Mouse (Mus musculus): Measurements from ENCODE around the gene Plac9b.
"Not testable (repeated sequence)": the region's sequence is repeated elsewhere in the genome, so short reads cannot be mapped to it uniquely, and the experiment has no call there.

The Plac9b gene

DNA sequence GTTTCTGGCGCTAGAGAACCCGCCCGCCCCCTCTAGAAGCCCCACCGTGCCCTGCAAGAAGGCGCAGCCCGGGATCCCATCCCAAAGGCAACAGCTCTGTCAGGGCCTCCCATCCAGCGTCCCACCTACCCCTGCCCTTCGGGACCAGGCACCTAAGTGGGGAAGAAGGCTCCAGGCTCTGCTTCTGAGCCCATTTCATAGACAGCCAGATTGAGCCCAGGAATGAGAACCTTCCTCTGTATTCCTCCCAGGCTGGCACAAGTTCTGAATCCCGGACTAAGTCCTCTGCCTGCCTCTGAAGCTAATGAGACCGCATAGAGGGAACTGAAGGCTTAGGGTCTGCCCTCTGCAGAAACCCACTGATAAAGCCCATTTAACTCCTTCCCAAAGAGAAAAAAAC lies at the start of gene Plac9b:
Gene Plac9b, minus strand, starts transcription at position 101 of the 400 bp plus-strand sequence.
- DNase-seq (ENCODE audit: low spot score): not testable (repeated sequence)

DNA sequence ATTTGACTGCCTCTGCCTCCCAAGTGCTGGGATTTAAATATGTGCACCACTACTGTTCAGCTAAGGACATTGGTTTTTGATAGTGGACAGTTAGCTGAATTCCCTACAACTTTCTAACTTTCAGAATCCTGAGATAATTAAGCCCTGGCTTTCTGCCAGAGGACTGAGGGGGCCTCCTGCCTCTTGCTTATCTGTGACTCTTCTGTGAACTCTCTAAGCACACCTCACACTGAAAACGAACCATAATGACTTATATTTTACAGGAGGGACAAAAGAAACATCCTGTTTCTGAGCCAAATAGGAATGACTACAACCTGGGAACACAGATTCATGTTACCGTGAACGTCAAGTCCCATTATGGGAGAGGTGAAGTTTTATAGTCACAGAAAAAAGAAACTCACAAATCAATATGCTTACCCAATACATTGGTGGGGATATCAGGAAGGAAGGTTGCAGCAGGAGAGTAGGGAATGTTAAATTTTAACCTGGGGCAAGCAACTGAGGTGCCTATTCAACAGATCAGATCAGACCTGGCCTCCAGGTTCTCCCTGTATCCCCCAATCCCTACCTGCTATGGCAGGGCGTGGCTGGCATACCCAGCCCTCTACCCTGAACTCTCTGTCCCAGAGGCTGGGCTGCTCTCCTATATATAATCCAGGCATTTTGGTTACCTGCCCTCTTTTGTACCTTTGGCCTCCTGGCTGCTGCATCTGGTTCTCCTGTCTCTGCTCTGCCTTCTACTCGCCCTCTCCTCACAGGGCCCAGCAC lies 34.1 kb upstream of the Plac9b start:
- not testable (repeated sequence) for DNase-seq (ENCODE audit: low spot score)

DNA sequence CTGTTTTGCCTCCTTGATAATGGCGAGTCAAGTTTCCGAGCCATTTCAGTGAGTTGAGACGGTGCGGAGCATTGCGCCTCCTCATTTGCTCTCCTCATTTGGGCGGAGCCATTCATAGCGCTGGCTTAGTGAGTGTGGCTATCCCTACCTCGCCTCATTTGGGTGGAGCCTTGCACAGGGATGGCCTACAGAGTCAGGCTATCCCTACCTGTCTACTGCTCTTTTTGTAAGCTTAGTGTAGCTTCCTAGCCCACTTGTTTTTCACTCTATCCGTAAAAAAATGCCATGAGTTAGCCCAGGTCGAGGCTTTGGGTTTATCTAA lies 24.6 kb upstream of the Plac9b start, which contains the start of gene Tmem254b:
Gene Tmem254b, minus strand, starts transcription at position 116 of the 322 bp plus-strand sequence.
- DNase-seq (ENCODE audit: low spot score): not testable (repeated sequence)

DNA sequence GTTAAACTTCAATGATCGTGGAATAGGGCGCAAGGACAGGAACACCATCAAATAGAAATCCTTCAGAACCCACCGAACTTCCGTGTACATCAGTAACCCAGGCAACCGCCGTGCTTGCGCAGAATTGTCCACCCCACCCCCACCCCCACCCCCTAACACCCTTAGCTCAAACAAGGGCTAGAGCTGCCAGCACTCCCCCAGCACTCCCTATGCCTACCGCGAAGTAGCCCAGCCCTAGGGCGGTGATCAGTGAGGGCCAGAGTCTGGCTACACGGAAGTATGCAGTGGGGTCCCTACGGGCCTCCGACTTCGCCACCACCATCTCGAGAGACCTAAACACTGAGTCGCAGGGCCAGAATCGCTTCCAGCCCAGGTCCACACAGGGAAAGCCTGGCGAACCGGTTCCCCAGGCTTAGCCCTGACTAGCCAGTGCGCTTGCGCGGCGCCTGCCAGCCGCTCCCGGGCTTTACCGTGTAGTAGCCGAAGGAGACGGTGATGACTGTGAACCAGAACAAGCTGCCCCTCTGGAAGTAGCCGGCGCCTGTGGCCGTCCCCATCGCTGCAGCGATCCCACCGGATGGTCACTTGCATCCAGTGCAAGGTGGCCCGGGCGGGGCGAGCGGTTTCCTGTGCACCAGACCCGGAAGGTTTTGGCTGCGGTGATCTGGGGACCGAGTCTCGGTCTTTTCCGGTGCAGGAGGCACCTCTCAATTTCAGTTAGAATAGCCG lies 24.1 kb upstream of the Plac9b start:
- not testable (repeated sequence) for DNase-seq (ENCODE audit: low spot score)

DNA sequence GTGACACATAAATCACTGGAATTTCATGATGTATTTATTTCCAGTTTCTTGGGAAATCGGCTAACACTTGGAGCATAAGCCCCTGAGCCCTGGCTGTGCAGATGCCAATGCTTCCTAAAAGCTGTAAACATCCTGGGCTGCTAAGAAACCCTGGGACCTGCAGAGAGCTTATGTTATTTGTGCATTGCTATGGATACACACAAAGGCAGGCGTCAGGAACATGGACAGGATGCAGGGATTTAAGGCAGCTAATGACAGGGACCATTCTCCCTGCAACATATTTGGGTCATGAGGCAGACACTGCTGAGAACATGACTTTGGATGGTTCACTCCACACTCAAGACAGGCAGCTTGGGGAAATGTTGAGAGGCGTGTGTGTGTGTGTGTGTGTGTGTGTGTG lies 15.6 kb upstream of the Plac9b start:
- not testable (repeated sequence) for DNase-seq (ENCODE audit: low spot score)

DNA sequence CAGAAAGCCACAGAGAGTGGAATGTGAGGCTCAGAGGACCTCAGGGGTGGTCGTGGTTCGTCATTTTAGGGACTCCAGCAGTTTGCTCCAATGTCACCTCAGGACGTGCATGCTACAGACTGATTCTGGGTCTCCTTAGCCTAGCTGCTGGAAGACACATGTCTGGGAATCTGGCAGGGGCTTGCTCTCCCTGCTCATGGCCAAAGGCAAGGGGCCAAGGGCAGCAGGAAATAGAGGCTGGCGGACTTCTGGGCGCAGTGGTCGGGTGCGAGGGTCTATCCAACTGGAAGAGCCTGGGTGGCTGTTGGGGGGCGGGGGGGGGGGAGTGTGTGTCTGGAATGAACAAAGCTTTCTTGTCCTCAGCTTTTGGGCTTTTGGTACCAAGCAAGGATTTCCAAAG lies 6.1 kb upstream of the Plac9b start:
- DNase-seq (ENCODE audit: low spot score): not testable (repeated sequence)

DNA sequence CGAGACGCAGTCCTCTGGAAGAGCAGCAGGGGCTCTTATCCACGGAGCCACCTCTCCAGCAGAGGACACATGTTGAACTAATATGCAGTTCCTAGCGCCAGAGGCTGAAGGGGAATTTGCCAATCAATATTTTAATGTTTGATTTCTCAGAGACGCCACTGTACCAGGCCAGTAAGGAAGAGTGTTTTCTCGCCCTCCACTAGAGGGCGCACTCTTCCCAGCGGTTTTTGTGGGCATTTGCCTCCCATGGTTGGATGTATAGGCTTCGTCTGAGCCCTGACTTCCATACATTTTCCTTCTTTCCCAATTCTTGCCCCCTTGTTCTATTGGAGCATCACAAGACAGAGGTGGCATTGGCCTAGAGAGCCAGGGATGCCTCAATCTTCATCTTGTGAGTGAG lies 4.4 kb upstream of the Plac9b start:
- not testable (repeated sequence) for DNase-seq (ENCODE audit: low spot score)

DNA sequence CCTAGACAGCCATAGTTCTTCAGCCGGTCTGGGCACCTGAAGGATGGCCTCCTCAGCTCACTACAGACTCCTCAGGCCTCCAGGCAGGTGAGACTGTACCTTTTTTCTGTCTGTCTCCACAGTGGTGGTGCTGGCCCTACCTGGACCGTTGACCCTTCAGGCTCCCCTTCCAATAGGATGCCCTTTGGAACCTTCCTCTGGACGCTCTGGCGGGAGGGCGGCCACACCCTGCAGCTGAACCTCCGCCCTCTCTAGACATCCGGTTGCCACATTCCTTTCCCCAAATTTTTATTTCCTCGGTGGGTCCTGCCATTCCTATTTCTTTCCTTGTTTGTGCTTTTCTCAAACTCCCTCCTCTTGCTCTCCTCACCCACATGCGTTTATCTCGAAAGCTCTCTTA lies 620 bp downstream of the Plac9b start:
- not testable (repeated sequence) for DNase-seq (ENCODE audit: low spot score)

DNA sequence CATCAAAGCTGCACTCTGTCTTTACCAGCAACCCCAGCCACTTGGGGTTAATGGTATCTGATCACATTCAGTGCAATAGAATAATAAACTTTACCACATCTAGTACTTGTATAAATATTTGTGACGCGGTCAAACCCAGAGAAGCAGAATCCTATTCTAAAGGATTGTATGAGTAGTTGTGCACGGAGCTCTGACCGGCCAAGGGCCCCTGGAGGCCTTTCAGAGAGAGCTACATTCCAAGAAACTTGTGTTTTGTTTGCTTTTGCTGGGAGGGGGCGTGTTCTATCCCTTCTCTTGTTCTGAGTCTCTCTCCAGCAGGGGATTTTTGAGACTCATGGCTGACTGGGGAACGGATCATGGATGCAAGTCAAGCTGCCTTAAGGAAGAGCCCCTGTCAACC lies 7.3 kb downstream of the Plac9b start:
- DNase-seq (ENCODE audit: low spot score): not testable (repeated sequence)

DNA sequence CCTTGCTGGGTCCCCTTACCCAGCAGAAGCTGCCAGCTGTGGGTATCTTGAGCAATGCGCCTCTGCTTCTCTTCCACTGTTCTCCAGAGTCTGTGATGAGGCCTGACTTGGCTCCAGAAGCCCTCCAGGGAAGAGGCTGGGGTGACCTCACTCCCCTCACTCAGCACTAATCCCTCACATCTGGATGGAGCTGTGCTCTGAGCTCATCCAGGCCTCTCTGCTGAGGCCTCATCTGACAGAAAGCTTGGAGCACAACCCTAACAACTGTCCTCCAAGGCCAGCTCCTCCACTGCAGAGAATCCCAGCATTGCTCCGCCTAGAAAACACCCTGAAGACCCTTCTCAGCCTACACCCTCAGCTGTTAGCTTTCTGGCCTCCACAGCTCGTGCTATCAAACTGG lies 8.3 kb downstream of the Plac9b start:
- DNase-seq (ENCODE audit: low spot score): not testable (repeated sequence)

DNA sequence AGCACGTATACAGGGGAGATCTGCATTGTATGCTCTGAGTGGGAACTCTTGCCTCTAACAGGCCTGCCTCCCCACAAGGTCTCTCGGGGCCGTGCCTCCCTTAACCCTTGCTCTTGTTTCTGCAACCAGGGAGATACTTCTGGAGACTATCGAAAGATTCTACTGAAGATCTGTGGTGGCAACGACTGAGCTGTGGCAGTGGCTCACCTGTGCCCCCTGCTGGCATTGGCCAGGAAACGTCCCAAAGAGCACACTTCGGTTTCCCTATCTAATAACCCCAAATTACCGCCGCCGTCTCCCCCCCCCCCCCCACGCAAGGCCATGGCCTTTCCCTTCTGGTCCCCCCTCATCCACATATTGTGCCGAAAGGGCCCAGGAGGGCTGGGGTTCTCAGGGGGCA lies 17.0 kb downstream of the Plac9b start:
- not testable (repeated sequence) for DNase-seq (ENCODE audit: low spot score)

DNA sequence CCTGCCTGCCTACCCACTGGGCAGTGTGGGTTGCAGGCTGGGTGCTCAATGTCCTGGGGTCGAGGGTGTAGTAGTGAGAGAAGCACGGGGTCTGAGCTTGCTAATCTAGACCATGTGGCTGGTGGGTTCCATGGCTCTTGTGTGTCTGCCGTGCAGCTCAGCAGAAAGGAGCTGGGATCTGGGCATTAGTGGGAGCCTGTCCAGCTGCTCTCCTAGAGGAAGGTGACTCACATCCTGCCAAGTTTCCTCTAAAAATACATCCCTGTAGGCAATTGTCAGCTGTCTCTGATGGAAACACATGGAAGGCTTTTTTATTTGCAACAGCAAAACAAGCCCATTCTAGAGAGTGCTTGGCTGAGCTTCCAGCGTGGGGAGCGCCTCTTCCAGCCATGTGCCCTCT lies 19.9 kb downstream of the Plac9b start:
- DNase-seq (ENCODE audit: low spot score): not testable (repeated sequence)

DNA sequence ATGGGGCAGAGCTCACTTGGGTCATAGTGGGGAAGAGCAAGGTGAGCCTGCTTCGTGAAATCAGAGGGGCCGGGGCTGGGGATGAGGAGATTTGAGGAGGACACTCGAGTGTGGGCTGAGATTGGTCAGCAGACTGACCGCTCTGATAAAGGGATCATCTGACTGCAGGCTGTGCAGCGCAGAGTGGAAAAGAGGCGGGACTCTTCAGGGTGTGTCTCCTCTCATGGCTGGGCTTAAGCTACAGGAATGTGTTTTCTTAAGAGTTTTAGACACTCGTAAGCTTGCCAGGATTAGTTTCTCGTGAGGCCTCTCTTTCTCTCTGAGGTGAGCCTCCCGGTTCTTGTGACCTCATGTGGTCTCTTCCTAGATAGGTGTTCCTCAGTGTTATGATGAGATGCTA lies 21.1 kb downstream of the Plac9b start:
- DNase-seq (ENCODE audit: low spot score): not testable (repeated sequence)

DNA sequence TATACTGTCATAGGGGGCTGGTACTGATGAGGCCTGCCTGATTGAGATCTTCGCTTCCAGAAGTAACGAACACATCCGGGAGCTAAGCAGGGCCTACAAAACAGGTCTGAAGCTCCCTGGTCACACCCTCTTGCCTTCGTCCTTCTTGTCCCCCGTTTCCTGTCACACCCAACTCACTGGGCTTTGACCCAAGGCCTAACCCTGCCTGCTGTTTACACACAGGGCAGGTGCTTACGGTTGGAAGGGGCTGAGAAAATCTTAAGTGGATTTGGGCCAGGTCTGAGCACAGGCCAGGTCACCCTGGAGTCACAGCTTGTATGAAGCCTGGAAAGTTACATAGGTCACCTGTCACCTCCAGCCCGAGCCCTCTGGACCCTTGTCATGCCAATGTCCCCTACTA lies 26.2 kb downstream of the Plac9b start:
- DNase-seq (ENCODE audit: low spot score): not testable (repeated sequence)

DNA sequence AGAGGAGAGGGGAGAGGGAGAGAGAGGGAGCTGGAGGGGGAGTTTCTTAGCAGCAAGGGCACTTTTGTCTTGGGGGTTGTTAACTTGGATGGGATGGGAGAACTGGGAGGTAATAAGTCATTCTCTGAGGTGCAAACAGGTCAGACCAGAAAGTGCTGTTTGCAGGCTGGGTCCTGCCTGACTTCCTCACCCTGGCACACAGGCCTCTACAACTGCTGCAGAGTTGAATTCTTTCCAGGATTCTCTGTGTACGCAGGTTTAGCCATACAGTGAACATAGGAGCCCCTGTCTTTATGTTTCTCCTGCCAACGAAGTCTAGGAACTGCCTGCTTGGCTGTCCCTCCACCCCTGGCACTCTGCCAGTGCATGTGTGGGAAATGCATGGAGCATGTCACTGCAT lies 35.2 kb downstream of the Plac9b start:
- DNase-seq (ENCODE audit: low spot score): not testable (repeated sequence)

DNA sequence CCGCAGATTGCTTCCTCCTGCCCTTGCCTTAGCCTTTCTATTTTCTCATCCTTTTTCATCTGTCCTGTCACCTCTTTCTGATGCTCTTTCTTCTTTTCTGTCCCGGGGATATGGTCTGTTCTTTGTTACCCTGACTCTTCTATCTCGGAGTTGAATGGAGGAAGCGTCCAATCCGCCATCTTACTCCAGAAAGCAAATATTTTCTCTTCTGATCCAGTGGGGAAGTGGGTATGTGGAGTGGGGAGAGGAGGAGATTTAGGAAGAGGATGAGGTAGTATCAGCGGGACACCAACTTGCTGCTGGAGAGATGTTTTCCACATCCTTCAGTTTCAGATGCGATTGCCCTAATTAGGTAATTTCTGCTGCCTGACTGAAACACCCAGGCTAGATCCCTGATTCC lies 63.2 kb downstream of the Plac9b start:
- DNase-seq (ENCODE audit: low spot score): not testable (repeated sequence)

DNA sequence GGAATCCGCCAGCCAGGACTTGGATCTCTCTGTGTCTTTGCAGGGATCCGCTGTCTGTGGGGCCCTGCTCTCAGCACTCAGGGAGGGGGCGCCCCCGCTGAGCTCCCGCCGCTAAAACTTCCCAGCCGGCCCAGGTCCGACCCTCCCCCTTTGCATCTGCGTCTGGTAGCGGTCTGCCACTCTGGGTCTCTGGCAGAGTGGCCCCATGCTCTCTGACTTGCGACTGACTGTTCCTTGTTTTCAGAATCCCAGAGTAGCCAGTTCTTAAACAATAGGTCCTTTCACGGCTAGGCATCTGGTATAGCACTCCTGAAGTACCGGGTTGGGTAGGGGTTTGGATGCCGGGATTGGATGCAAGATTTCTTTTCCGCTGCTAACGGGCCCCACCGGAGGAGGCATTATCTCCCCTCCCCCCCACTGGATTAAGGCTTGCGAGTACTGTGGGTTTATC lies 63.7 kb downstream of the Plac9b start:
- not testable (repeated sequence) for DNase-seq (ENCODE audit: low spot score)

DNA sequence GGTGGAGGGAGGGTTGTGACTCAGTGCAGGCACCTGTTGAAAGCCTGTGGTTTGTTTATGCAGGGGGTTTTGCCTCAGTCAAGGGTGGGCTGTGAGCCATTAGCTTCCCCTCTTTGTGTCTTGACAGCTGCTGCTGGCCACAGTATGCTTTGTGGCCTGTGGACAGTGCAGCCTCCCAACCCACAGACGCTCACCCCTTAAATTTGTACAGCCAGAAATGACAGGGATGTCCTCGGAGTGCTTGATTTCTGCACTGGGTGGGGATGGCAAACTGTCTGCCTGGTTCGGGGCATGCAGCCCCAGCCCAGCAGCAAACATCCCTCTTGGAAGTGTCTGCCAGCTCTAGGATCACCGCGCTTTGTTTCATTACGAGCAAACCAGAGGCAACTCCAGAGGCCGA lies 64.1 kb downstream of the Plac9b start, which contains the start of gene Duxbl2:
Gene Duxbl2, plus strand, starts transcription at position 200 of the 400 bp plus-strand sequence.
- DNase-seq (ENCODE audit: low spot score): not testable (repeated sequence)
